Mouse (Mus musculus) heart, postnatal 36 days (tissue): Measurements from ENCODE around the gene Ccdc71. TPM values are rescaled to one million over a fixed set of nuclear protein-coding genes. Genes with fewer than 3 reads are reported as not detected.

Source experiments
- total RNA-seq, 2 experiments: library from RNA; stranded (reverse); gene quantifications; 2 replicates each; pipeline ENCODE4 v1.2.3; 2021

Ccdc71 gene
- total RNA-seq, 2 experiments from 2014 or later: 22.9 to 24.1 TPM

Other genes with a start within 250 kb of the Ccdc71 start
- 100 to 1,000 TPM; 320 to 353 TPM for gene Dag1, start 196.6 kb upstream of the Ccdc71 start, total RNA-seq
- gene Nicn1, start 170.1 kb upstream of the Ccdc71 start, total RNA-seq: 10 to 100 TPM; 21.3 to 21.5 TPM
- gene Amt, start 163.7 kb upstream of the Ccdc71 start, total RNA-seq: 1 to 10 TPM; 4.0 to 5.2 TPM
- gene Rhoa, start 154.4 kb upstream of the Ccdc71 start, total RNA-seq: 100 to 1,000 TPM; 237 to 241 TPM
- 10 to 100 TPM; 59.3 to 62.3 TPM for gene Tcta, start 154.4 kb upstream of the Ccdc71 start, total RNA-seq
- 100 to 1,000 TPM; 103 to 108 TPM for gene Gpx1, start 121.6 kb upstream of the Ccdc71 start, total RNA-seq
- 10 to 100 TPM; 69.7 to 74.8 TPM for gene Usp4, start 112.7 kb upstream of the Ccdc71 start, total RNA-seq
- under 1 TPM; 0.49 to 0.83 TPM for gene 1700102P08Rik, start 67.7 kb upstream of the Ccdc71 start, total RNA-seq
- gene Ccdc36, start 32.0 kb upstream of the Ccdc71 start, total RNA-seq: not detected
- not detected for gene BC048562, start 24.0 kb upstream of the Ccdc71 start, total RNA-seq
- gene Klhdc8b, start 1.1 kb downstream of the Ccdc71 start, total RNA-seq: 1 to 10 TPM; 6.8 to 8.9 TPM
- gene Lamb2, start 19.2 kb downstream of the Ccdc71 start, total RNA-seq: 100 to 1,000 TPM; 344 to 366 TPM
- 100 to 1,000 TPM in 1 of 2 experiments, 10 to 100 TPM in 1; 99.1 to 105 TPM for gene Usp19, start 30.1 kb downstream of the Ccdc71 start, total RNA-seq
- 10 to 100 TPM; 78.8 to 82.3 TPM for gene Qars, start 47.2 kb downstream of the Ccdc71 start, total RNA-seq
- 10 to 100 TPM; 60.4 to 60.5 TPM for gene Qrich1, start 56.3 kb downstream of the Ccdc71 start, total RNA-seq
- gene Impdh2, start 99.8 kb downstream of the Ccdc71 start, total RNA-seq: 10 to 100 TPM; 48.7 to 52.2 TPM
- gene Ndufaf3, start 106.9 kb downstream of the Ccdc71 start, total RNA-seq: 10 to 100 TPM; 69.2 to 76.5 TPM
- gene Dalrd3, start 109.4 kb downstream of the Ccdc71 start, total RNA-seq: 10 to 100 TPM; 21.2 to 24.3 TPM
- 10 to 100 TPM; 12.1 to 19.5 TPM for gene Wdr6, start 118.2 kb downstream of the Ccdc71 start, total RNA-seq
- 10 to 100 TPM; 13.9 to 16.9 TPM for gene P4htm, start 137.1 kb downstream of the Ccdc71 start, total RNA-seq
- 10 to 100 TPM; 47.8 to 54.4 TPM for gene Arih2, start 188.9 kb downstream of the Ccdc71 start, total RNA-seq
- 100 to 1,000 TPM; 221 to 236 TPM for gene Slc25a20, start 201.6 kb downstream of the Ccdc71 start, total RNA-seq
- gene Prkar2a, start 228.8 kb downstream of the Ccdc71 start, total RNA-seq: 10 to 100 TPM; 86.0 to 88.1 TPM